Mouse (Mus musculus): ENCODE results near the gene Nek6.

The Nek6 gene

DNA sequence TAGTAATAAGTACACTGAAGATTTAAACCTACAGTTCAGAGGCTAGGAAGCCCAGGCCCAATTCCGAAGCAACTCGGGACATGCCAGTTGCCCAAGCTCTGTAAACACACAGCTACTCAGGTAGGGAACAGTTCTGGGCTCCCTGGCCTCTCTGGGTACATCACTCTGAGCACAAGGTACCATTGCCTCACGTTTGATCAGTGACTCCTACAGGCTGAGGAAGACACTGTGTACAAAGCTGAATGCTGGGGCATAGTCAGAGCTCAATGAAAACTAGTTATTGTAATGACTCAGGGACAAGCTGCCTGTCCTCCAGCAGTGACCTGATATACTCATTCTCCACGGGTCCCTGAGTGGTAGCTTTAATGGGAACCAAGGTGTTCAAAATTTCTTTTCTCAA lies 109.6 kb downstream of the Nek6 start:
- DNase-seq (ENCODE audit: low read depth, low spot score): no peak

DNA sequence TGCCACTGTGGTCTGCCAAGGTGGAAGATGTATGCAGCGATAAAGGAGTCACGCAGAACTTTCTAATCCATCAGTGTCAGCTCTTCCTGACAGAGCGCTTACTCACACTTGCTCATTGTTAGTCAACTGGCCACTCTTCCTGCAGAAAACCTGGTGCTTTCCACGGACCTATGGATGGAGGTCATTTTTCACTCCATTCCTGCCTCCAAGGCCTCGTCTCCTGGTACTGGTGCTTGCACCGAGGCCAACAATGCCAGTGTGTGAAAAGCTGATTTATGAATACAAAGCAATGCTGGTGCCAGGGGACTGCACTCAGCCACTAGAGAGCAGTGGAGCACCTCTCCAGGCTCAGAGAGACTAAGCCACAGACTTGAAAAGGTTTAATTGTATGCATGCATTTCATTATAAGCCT lies 110.2 kb downstream of the Nek6 start:
- no peak for DNase-seq (ENCODE audit: low read depth, low spot score)

DNA sequence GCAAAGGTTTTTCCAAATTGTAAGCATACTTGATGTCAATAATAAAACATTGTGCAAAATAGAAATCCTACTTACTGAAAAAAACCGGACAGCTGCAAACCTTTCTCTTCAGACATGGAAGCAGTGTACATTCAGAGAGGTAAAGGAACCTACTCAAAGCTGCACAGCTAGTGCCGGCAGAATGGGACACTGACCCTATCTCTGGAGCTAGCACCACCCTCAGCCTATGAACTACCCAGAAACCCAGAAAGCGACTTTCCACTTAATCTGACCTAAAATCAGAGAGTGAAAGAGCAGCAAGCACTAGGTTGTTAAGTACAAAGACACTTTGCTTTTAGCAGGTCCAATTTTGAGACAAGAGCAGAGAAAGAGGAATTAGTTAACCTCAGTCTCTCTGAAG lies 112.0 kb downstream of the Nek6 start:
- no peak for DNase-seq (ENCODE audit: low read depth, low spot score)

DNA sequence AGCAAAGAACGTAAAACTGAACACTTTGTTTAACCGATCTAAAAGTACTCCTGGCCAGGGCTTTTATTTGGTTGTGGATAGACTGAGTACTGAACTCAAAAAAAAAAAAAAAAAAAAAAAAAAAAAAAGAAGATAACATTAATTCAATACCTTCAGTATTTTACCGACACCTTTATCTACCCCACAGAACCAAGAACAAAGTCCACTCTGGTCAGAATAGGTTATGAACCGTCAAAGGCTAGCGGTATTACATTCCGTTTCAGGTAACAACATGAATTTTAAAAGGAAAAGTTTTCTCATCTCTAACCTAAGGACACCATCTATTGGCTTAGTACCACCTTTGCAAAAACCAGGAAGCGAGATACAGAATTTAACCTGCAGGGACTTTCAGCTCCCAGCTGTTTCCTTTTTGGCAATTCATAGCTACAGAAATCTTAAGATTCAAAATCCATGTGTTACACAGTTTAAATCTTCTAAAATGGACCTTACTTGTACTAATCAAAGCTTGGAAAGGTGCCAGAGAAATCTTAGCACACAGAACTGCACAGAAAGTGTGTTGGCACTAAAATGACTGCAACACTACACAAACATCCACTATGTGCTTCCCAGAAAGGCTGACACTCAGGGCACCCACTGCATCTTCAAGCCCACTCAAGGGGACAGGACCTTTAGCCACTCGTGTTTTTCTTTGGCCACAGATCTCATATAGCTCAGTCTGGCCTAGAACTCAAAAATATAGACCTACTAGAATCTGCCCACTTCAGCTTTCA lies 112.6 kb downstream of the Nek6 start:
- DNase-seq (ENCODE audit: low read depth, low spot score): no peak

DNA sequence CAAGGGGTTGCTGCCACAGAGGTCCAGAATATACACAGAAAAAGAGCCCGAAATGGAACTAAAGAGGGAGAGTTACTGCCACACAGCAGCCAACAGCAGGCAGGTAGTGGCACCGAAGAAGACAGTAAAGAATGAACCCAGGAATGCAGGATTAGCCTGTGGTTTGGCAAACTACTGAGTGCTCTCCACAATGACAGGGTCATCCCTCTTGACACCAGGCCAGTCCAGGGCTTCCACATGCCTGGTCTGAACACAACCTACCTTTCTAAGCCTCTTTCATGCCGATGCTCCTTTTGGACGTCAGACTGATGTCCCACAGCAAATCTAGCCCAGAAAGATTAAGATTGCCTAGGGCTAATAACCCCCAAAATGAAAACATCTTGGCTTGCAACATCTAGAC lies 117.4 kb downstream of the Nek6 start:
- DNase-seq (ENCODE audit: low read depth, low spot score): no peak

DNA sequence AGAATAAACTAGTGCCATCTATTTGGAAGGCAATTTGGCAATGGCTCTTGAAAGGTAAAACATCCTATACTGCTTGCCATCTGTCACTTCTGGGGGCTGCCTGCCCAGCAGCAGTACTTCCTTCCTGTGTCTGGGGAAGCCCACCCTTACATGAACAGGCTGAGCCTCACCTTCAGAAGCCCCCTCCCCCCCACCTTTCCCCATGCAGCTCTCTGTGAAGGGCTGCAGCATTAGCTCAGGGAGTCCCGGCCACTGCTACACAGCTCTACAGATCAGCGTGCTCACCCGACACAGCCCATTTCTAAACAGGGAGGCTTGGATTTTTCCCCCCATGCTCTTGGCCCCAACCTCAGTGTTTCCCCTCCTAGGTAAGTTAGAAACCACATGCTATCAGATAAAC lies 118.0 kb downstream of the Nek6 start:
- no peak for DNase-seq (ENCODE audit: low read depth, low spot score)

DNA sequence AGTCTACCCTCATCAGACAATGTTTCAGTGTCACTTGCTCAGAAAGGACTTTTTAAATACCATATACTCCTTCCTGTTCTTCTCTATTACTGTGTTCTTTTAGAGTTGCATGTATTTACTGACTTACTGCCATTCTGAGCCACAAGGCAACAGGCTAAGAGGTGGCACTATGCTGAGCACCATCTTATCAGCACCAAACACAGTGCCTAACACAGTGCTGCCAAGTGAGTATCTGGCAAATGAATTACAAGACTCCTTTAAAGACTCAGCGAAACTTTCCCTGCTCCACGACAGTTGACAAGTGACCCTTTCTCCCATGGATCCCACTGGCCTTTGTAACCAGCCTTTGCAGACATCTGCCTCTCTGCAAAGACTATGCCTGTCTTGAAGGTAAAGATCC lies 119.1 kb downstream of the Nek6 start:
- DNase-seq (ENCODE audit: low read depth, low spot score): no peak

DNA sequence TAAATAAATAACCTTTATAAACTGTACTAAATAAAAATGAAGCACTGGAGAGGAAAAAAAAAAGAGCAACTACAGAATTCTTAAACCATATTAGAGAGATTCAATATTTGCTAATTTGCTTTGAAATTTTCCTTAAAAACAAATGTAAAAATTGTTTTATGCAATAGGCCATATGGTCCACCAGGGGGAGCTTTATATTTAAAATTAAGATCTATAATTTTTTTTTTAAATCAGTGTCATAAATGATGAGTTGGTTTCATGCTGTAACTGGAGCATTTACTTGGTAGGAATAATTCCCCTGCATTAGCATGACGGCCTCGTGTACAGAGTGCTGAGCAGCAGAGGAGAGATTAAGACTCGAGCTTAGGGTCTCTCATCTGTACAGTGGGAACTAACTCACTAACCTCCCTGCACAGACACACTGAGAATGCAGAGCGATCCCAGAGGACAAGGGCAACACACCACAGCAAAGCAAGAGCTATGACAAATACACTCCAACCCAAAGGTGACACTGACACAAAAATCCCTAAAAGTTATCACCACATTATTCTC lies 126.3 kb downstream of the Nek6 start:
- no peak for DNase-seq (ENCODE audit: low read depth, low spot score)

DNA sequence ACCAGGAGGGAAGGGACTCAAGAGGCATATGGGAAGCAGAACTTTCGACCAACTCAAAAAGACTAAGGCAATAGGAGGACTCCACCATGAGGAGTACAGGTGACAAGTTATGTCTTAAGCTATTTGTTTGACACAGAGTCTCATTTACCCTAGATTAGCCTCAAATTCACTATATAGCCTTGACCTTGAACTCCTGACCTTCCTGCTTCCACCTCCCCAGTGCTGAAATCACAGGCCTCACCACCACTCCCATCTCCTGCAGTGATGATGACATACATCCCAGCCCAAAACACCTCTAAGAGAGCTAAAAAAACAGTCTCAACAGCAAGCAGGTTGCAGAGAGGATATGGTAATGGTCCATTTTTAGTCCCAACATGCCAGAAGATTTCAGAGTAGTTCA lies 130.3 kb downstream of the Nek6 start:
- DNase-seq (ENCODE audit: low read depth, low spot score): no peak

DNA sequence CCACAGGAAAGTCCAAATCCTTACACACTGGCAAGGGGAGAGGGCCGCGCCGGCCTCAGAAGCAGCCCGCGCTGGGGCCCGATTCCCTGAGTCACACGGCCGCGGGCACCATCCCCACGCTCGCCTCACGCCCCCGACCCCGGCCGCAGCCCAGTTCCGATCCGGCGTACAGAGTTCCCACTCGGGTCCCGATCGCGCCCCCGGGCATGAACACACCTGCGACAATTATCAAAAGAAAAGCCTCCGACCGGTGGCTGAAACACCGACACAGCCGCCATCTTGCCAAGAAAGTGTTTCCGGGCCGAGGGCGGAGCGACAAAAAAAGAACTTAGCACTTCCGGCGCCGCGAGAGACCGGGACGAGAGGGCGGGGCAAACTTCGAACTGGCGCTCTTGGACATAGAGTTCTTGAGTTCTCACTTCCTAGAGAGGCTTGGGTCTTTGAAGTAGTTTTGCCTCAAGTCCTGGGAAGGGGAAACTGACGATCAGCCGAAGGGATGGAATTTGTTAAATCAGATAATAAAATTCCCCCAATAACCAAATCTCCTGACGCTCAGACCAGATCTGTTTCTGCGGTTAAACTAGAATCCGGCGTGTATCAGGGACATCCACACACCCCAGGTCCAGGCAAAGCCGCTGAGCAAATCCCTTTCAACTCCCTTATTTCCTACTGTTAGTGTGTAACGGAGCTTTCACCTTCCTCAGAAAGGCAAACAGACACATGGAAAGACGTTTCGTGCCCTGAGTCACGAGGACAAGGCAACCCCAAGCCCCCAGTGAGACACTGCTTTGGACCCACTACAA lies 132.4 kb downstream of the Nek6 start, which contains the start of gene Psmb7:
Psmb7 (minus strand) TSS at position 463 of the 803 bp plus-strand sequence.
- peak; percentile 83 for DNase-seq (ENCODE audit: low read depth, low spot score)

Data from embryo, embryonic 11.5 days (tissue).